ENCODE assay signal across 25 mouse cellular contexts in genomic region chr10:95067971-95068370, GRCm38 (mm10).
"Had no signal": no experiment of that assay in that cellular context is flagged by ENCODE, and none has a peak within 500 bp of the region (broad histone marks: within the 10 kb centered on the region; RNA-seq: fewer than 3 reads in every experiment).

No protein-coding gene starts in this region.

- H3K4me3 ChIP-seq: heart, adult 2 months; heart, embryonic 13.5 days; heart, embryonic 15.5 days; hindbrain, embryonic 13.5 days; hindbrain, embryonic 15.5 days; intestine, embryonic 15.5 days; kidney, embryonic 15.5 days; limb, embryonic 13.5 days had no signal

- H3K36me3 ChIP-seq: heart, embryonic 13.5 days; heart, embryonic 15.5 days; hindbrain, embryonic 13.5 days; hindbrain, embryonic 15.5 days; intestine, embryonic 15.5 days; kidney, embryonic 15.5 days; limb, embryonic 13.5 days had no signal

- H3K4me1 ChIP-seq: heart, embryonic 13.5 days; heart, embryonic 15.5 days; hindbrain, embryonic 15.5 days; intestine, embryonic 15.5 days; kidney, embryonic 15.5 days had no signal

- H3K27ac ChIP-seq: heart, adult 2 months; heart, embryonic 13.5 days; heart, embryonic 15.5 days; hindbrain, embryonic 13.5 days; hindbrain, embryonic 15.5 days; hindbrain, postnatal 0 days; intestine, embryonic 15.5 days; kidney, embryonic 15.5 days; kidney, postnatal 0 days; limb, embryonic 13.5 days had no signal

- H3K9ac ChIP-seq: forebrain, postnatal 0 days; heart, embryonic 13.5 days; heart, embryonic 15.5 days; hindbrain, embryonic 13.5 days; hindbrain, embryonic 15.5 days; intestine, embryonic 15.5 days; kidney, embryonic 15.5 days; limb, embryonic 13.5 days had no signal

- DNase-seq: forebrain, postnatal 0 days; gastrocnemius, postnatal 14 days; gastrocnemius, postnatal 36 days; heart, adult 11 months; heart, adult 2 months; heart, postnatal 14 days; heart, postnatal 36 days; kidney, adult 11 months; kidney, adult 2 months; kidney, adult 9 months; kidney, postnatal 14 days; kidney, postnatal 36 days; layer of hippocampus, adult 9-11 months; layer of hippocampus, postnatal 36 days; left cerebral cortex, postnatal 4 days had no signal

- H3K4me2 ChIP-seq: heart, embryonic 11.5 days; heart, embryonic 13.5 days; heart, embryonic 15.5 days; hindbrain, embryonic 13.5 days; hindbrain, embryonic 15.5 days; intestine, embryonic 15.5 days; kidney, embryonic 15.5 days; limb, embryonic 13.5 days had no signal

- H3K9me3 ChIP-seq: heart, embryonic 13.5 days; heart, embryonic 15.5 days; hindbrain, embryonic 13.5 days; hindbrain, embryonic 15.5 days; intestine, embryonic 15.5 days; kidney, embryonic 15.5 days; limb, embryonic 13.5 days had no signal

- ATAC-seq: forebrain, postnatal 0 days; hindbrain, postnatal 0 days; intestine, embryonic 15.5 days had no signal

- H3K27me3 ChIP-seq: heart, embryonic 13.5 days; heart, embryonic 15.5 days; hindbrain, embryonic 13.5 days; hindbrain, embryonic 15.5 days; intestine, embryonic 15.5 days; kidney, embryonic 15.5 days had no signal
